Mouse (Mus musculus) ES-E14 (cell line): Measurements from ENCODE around the gene Igsf10.

Experiments used
- CHD2 ChIP-seq: IDR thresholded peaks from 2 replicates; pipeline ENCODE4 v1.6.1; 2014; ENCODE audit warnings: mild to moderate bottlenecking, low read depth, low read length, inconsistent platforms
- HCFC1 ChIP-seq: IDR thresholded peaks from 2 replicates; pipeline ENCODE4 v1.6.1; 2012; ENCODE audit warnings: low read length, inconsistent platforms, borderline replicate concordance; ENCODE audit not compliant: insufficient read depth
- MAFK ChIP-seq: IDR thresholded peaks from 2 replicates; pipeline ENCODE4 v1.6.1; 2014; ENCODE audit warnings: mild to moderate bottlenecking, low read depth, low read length, inconsistent platforms; ENCODE audit not compliant: insufficient read depth
- ZC3H11A ChIP-seq: IDR thresholded peaks from 2 replicates; pipeline ENCODE4 v1.6.1; 2012; ENCODE audit warnings: low read depth, mild to moderate bottlenecking, inconsistent platforms, low read length, borderline replicate concordance

DNA sequence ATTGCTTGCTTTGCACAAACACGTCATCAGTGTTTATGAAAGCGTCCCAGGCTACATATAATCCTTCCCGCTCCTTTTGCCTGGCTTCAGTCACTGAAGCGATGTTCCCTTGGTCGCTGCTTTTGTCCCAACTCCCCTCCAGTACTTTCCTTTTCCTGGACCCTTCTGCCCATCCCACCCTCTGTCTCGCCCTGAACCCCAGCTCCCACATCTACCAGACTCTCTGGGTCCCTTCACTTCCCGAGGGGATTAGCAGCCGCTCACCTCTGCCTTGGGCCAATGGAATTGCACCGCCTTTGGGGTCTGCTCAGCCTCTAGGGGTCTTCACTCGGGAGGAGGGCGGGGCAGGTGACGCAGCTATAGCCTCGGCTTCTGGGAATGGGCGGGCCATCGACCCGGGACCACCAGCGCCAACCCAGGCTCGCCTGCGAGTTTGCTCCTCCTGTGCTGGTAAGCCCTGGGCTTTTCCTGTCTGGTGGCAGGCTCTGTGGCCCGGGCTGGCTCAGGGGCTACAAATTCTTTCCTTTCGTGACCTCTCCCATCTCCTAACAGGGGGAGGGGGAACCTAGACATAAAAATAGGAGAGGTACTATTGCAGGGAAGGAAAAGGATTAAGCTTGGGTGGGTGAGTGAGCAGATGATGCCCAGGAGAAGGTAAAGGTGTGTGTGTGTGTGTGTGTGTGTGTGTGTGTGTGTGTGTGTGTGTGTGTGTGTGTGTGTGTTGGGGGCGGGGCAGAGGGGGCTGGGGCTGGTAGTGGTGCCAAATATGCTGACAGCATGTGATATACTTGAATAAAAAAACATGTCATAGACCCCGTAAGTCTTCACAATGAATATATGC lies at the start of gene Igsf10:
- TF ChIP-seq HCFC1 (no peak), MAFK (no peak), ZC3H11A (no peak), CHD2 (no peak)
